Comparison of ENCODE assay signal across 23 mouse cellular contexts in genomic region chr11:98934367-98934766, GRCm38 (mm10). TPM values are rescaled to one million over a fixed set of nuclear protein-coding genes. Genes with fewer than 3 reads are reported as not detected.
DNase-seq lines count a peak whose midpoint lies in the region; ATAC-seq lines count a peak whose summit lies in the region.
"Had no signal": no experiment of that assay in that cellular context is flagged by ENCODE, and none has a peak within 500 bp of the region (broad histone marks: within the 10 kb centered on the region; RNA-seq: fewer than 3 reads in every experiment).

No protein-coding gene starts in this region.

- peak; percentile 20 for DNase-seq in adrenal gland, postnatal 10 days
- DNase-seq in adrenal gland, adult 8-10 months, result no peak
- DNase-seq in spleen, postnatal 36 days (ENCODE audit: low spot score in 2 of 2), result no peak
- DNase-seq in layer of hippocampus, adult 9-11 months, result no peak
- DNase-seq: cerebellum, postnatal 14 days; gastrocnemius, postnatal 25 days; retina, postnatal 1 day; thymus, adult 18-20 months; thymus, postnatal 36 days had no signal

- no peak overlapping the region for H3K9ac ChIP-seq in intestine, embryonic 16.5 days (ENCODE audit: low read depth, low read length)
- H3K9ac ChIP-seq in intestine, embryonic 15.5 days, result no peak overlapping the region
- H3K9ac ChIP-seq in embryonic facial prominence, embryonic 12.5 days, result no peak overlapping the region
- H3K9ac ChIP-seq in limb, embryonic 12.5 days (replicated peaks), result no peak overlapping the region
- H3K9ac ChIP-seq: forebrain, embryonic 15.5 days; hindbrain, embryonic 13.5 days; kidney, embryonic 15.5 days; liver, embryonic 15.5 days; neural tube, embryonic 13.5 days had no signal

- H3K27ac ChIP-seq in intestine, embryonic 16.5 days (ENCODE audit: low read length), result 0 out of 2 replicates have a peak overlapping the region, but pooled peaks have one; percentile 43
- no peak overlapping the region for H3K27ac ChIP-seq in intestine, embryonic 15.5 days
- H3K27ac ChIP-seq in embryonic facial prominence, embryonic 12.5 days, result peak overlapping the region; percentile 95
- 0 out of 2 replicates have a peak overlapping the region, but pooled peaks have one; percentile 25 for H3K27ac ChIP-seq in limb, embryonic 12.5 days
- H3K27ac ChIP-seq: forebrain, embryonic 15.5 days; hindbrain, embryonic 13.5 days; liver, embryonic 15.5 days; neural tube, embryonic 13.5 days had no signal

- H3K36me3 ChIP-seq in intestine, embryonic 16.5 days (ENCODE audit: control insufficient read depth, insufficient read depth, low read length), result no peaks in the 10 kb centered on the region
- H3K36me3 ChIP-seq in intestine, embryonic 15.5 days, result no peaks in the 10 kb centered on the region
- no peaks in the 10 kb centered on the region for H3K36me3 ChIP-seq in embryonic facial prominence, embryonic 12.5 days
- peaks cover 5% of the 10 kb centered on the region; the same call in 1 of the 2 replicates for H3K36me3 ChIP-seq in limb, embryonic 12.5 days
- H3K36me3 ChIP-seq: forebrain, embryonic 15.5 days; hindbrain, embryonic 13.5 days; kidney, embryonic 15.5 days; liver, embryonic 15.5 days; neural tube, embryonic 13.5 days had no signal

- H3K9me3 ChIP-seq in intestine, embryonic 16.5 days (ENCODE audit: control insufficient read depth, low read length), result no peaks in the 10 kb centered on the region
- no peaks in the 10 kb centered on the region for H3K9me3 ChIP-seq in intestine, embryonic 15.5 days
- no peaks in the 10 kb centered on the region for H3K9me3 ChIP-seq in embryonic facial prominence, embryonic 12.5 days
- H3K9me3 ChIP-seq in limb, embryonic 12.5 days, result no peaks in the 10 kb centered on the region
- H3K9me3 ChIP-seq: forebrain, embryonic 15.5 days; hindbrain, embryonic 13.5 days; kidney, embryonic 15.5 days; liver, embryonic 15.5 days; neural tube, embryonic 13.5 days had no signal

- peaks cover 78% of the 10 kb centered on the region for H3K4me1 ChIP-seq in intestine, embryonic 16.5 days (ENCODE audit: control insufficient read depth, insufficient read depth, low read length)
- H3K4me1 ChIP-seq in intestine, embryonic 15.5 days (replicated peaks), result peaks cover 80% of the 10 kb centered on the region
- peaks cover 85% of the 10 kb centered on the region for H3K4me1 ChIP-seq in embryonic facial prominence, embryonic 12.5 days
- peaks cover 90% of the 10 kb centered on the region for H3K4me1 ChIP-seq in limb, embryonic 12.5 days (replicated peaks)

- H3K27me3 ChIP-seq in intestine, embryonic 16.5 days (replicated peaks; ENCODE audit: control insufficient read depth, insufficient read depth, low read length), result no peaks in the 10 kb centered on the region
- no peaks in the 10 kb centered on the region for H3K27me3 ChIP-seq in intestine, embryonic 15.5 days (replicated peaks)
- H3K27me3 ChIP-seq in embryonic facial prominence, embryonic 12.5 days, result no peaks in the 10 kb centered on the region
- H3K27me3 ChIP-seq in limb, embryonic 12.5 days, result no peaks in the 10 kb centered on the region
- H3K27me3 ChIP-seq: kidney, embryonic 15.5 days; neural tube, embryonic 13.5 days had no signal

- H3K4me3 ChIP-seq in intestine, embryonic 16.5 days (ENCODE audit: low read length), result no peak overlapping the region
- no peak overlapping the region for H3K4me3 ChIP-seq in intestine, embryonic 15.5 days (replicated peaks)
- no peak overlapping the region for H3K4me3 ChIP-seq in embryonic facial prominence, embryonic 12.5 days
- no peak overlapping the region for H3K4me3 ChIP-seq in limb, embryonic 12.5 days (replicated peaks)
- H3K4me3 ChIP-seq: forebrain, embryonic 15.5 days; hindbrain, embryonic 13.5 days; kidney, embryonic 15.5 days; liver, embryonic 15.5 days; myocyte; neural tube, embryonic 13.5 days had no signal

- ATAC-seq in intestine, embryonic 16.5 days, result no peak
- ATAC-seq in intestine, embryonic 15.5 days, result no peak
- no peak for ATAC-seq in embryonic facial prominence, embryonic 12.5 days (ENCODE audit: insufficient number of reproducible peaks, insufficient read depth, low FRiP score, low TSS enrichment)
- ATAC-seq in limb, embryonic 12.5 days (ENCODE audit: insufficient number of reproducible peaks, insufficient read depth, low FRiP score, low TSS enrichment, low read depth), result no peak
- ATAC-seq: CD4-positive, CD25-positive, alpha-beta regulatory T cell, adult 4 months; forebrain, embryonic 15.5 days; inflammation-experienced regulatory T-cells, adult 6 months; midbrain, embryonic 16.5 days had no signal

- WGBS in intestine, embryonic 16.5 days, result 87% methylated on average over 3 of the region's 3 CpGs
- 81% methylated on average over 3 of the region's 3 CpGs for WGBS in intestine, embryonic 15.5 days
- WGBS in embryonic facial prominence, embryonic 12.5 days, result 87% methylated on average over 3 of the region's 3 CpGs
- 86% methylated on average over 3 of the region's 3 CpGs for WGBS in limb, embryonic 12.5 days

- no peak overlapping the region for H3K4me2 ChIP-seq in intestine, embryonic 16.5 days (ENCODE audit: low read depth, low read length)
- no peak overlapping the region for H3K4me2 ChIP-seq in intestine, embryonic 15.5 days (replicated peaks)
- no peak overlapping the region for H3K4me2 ChIP-seq in embryonic facial prominence, embryonic 12.5 days (replicated peaks)
- 0 out of 2 replicates have a peak overlapping the region, but pooled peaks have one; percentile 6 for H3K4me2 ChIP-seq in limb, embryonic 12.5 days
- H3K4me2 ChIP-seq: forebrain, embryonic 15.5 days; hindbrain, embryonic 13.5 days; kidney, embryonic 15.5 days; liver, embryonic 15.5 days; neural tube, embryonic 13.5 days had no signal

RNA-seq across cellular contexts. Expression of gene Rara, which starts 6.7 kb away (rescaled TPM):
- total RNA-seq in adrenal gland, postnatal 10 days (2021), result 10 to 100 TPM; 26.2 to 34.7 TPM
- total RNA-seq in adrenal gland, adult 8-10 months (2022), result 10 to 100 TPM; 21.3 to 36.8 (median 30.8) TPM
- polyA plus RNA-seq in intestine, embryonic 16.5 days (2015; fragmentation: Nextera tagmentation; extraction: Ambion mirVana), result 28.2 and 31.2 TPM in 2 replicates
- polyA plus RNA-seq in intestine, embryonic 15.5 days (2015; fragmentation: Nextera tagmentation; extraction: Ambion mirVana), result 30.7 and 31.5 TPM in 2 replicates
- polyA plus RNA-seq in embryonic facial prominence, embryonic 12.5 days (2016; fragmentation: Nextera tagmentation; extraction: Ambion mirVana), result 48.8 and 49.2 TPM in 2 replicates
- polyA plus RNA-seq in limb, embryonic 12.5 days (2016; fragmentation: Nextera tagmentation; extraction: Ambion mirVana), result 47.1 TPM in 2 replicates

RNA-seq across cellular contexts. Expression of gene Cdc6, which starts 26.8 kb away (rescaled TPM):
- 1 to 10 TPM; 3.8 to 6.5 TPM for total RNA-seq in adrenal gland, postnatal 10 days (2021)
- under 1 TPM; 0.20 to 0.95 (median 0.72) TPM for total RNA-seq in adrenal gland, adult 8-10 months (2022)
- 18.9 and 23.0 TPM in 2 replicates for polyA plus RNA-seq in intestine, embryonic 16.5 days (2015; fragmentation: Nextera tagmentation; extraction: Ambion mirVana)
- polyA plus RNA-seq in intestine, embryonic 15.5 days (2015; fragmentation: Nextera tagmentation; extraction: Ambion mirVana), result 24.0 and 26.7 TPM in 2 replicates
- 33.1 and 34.7 TPM in 2 replicates for polyA plus RNA-seq in embryonic facial prominence, embryonic 12.5 days (2016; fragmentation: Nextera tagmentation; extraction: Ambion mirVana)
- polyA plus RNA-seq in limb, embryonic 12.5 days (2016; fragmentation: Nextera tagmentation; extraction: Ambion mirVana), result 44.8 and 48.5 TPM in 2 replicates

RNA-seq across cellular contexts. Expression of gene Gjd3, which starts 48.4 kb away (rescaled TPM):
- total RNA-seq in adrenal gland, postnatal 10 days (2021), result under 1 TPM; 0.45 to 0.73 TPM
- total RNA-seq in adrenal gland, adult 8-10 months (2022), result not detected
- 0.17 TPM in 1 of 2 replicates, not detected in the other for polyA plus RNA-seq in intestine, embryonic 16.5 days (2015; fragmentation: Nextera tagmentation; extraction: Ambion mirVana)
- polyA plus RNA-seq in intestine, embryonic 15.5 days (2015; fragmentation: Nextera tagmentation; extraction: Ambion mirVana), result 0.20 and 0.35 TPM in 2 replicates
- polyA plus RNA-seq in embryonic facial prominence, embryonic 12.5 days (2016; fragmentation: Nextera tagmentation; extraction: Ambion mirVana), result 0.73 and 1.4 TPM in 2 replicates
- 0.51 TPM in 1 of 2 replicates, not detected in the other for polyA plus RNA-seq in limb, embryonic 12.5 days (2016; fragmentation: Nextera tagmentation; extraction: Ambion mirVana)
- total RNA-seq: gastrocnemius, postnatal 25 days; megakaryocyte-erythroid progenitor cell, adult 5-6 weeks had no signal
- polyA plus RNA-seq: CD4-positive, CD25-positive, alpha-beta regulatory T cell, adult 4 months; inflammation-experienced regulatory T-cells, adult 6 months; liver, embryonic 15.5 days had no signal
